Mouse (Mus musculus) CH12.LX (cell line): ENCODE data around the gene Ppox. TPM values are rescaled to one million over a fixed set of nuclear protein-coding genes. Genes with fewer than 3 reads are reported as not detected.

ENCODE experiments used
- DNase-seq: peaks from one replicate; pipeline ENCODE4 v3.0.0-alpha.2; 2013; ENCODE audit errors: extremely low read depth
- H3K27ac ChIP-seq: 2 replicates; pipeline ENCODE4 v1.5.1; 2012; ENCODE audit warnings: low read depth, mild to moderate bottlenecking, control low read depth, moderate library complexity; ENCODE audit not compliant: insufficient read depth
- H3K27me3 ChIP-seq: replicated peaks from 2 replicates; pipeline ENCODE3; 2012; ENCODE audit warnings: inconsistent platforms
- H3K36me3 ChIP-seq, 2 experiments: replicated peaks in 1 of 2; 2 replicates each; pipeline versions ENCODE3 to v1.6.1; 2012; ENCODE audit warnings: inconsistent platforms in 1 of 2, low read length in 1 of 2, mild to moderate bottlenecking in 1 of 2, mixed read lengths in 1 of 2, moderate library complexity in 1 of 2; ENCODE audit not compliant: control insufficient read depth in 1 of 2, insufficient read depth in 1 of 2
- H3K4me1 ChIP-seq, 2 experiments: 2 replicates each; pipeline ENCODE4 v1.6.1; 2012; ENCODE audit warnings: inconsistent platforms in 1 of 2, moderate library complexity in 1 of 2; ENCODE audit not compliant: insufficient read depth in 2 of 2, control insufficient read depth in 1 of 2
- H3K4me2 ChIP-seq: 2 replicates; pipeline ENCODE4 v1.6.1; 2012; ENCODE audit warnings: low read depth, mild to moderate bottlenecking, control low read depth; ENCODE audit not compliant: poor library complexity, insufficient read depth, severe bottlenecking
- H3K4me3 ChIP-seq, 3 experiments: fragments of 150-350 bp in 1 of 3; sonication (generic) in 1 of 3; replicated peaks in 1 of 3; 2 replicates each; pipeline versions ENCODE3 to v1.5.1; 2011 to 2012; ENCODE audit warnings: low read depth in 2 of 3, low read length in 2 of 3, mild to moderate bottlenecking in 2 of 3, moderate library complexity in 2 of 3, control low read depth in 1 of 3, improper control_type of control experiment in 1 of 3, inconsistent platforms in 1 of 3, mixed read lengths in 1 of 3; ENCODE audit not compliant: poor library complexity in 1 of 3
- H3K79me2 ChIP-seq: replicated peaks from 2 replicates; pipeline ENCODE4 v1.6.1; 2012; ENCODE audit warnings: mild to moderate bottlenecking, moderate library complexity; ENCODE audit not compliant: control insufficient read depth, poor library complexity, insufficient read depth, severe bottlenecking; ENCODE audit errors: extremely low read depth
- H3K9ac ChIP-seq: 2 replicates; pipeline ENCODE4 v1.6.1; 2012; ENCODE audit warnings: low read depth, mild to moderate bottlenecking, control low read depth, moderate library complexity; ENCODE audit not compliant: insufficient read depth
- H3K9me3 ChIP-seq: replicated peaks from 2 replicates; pipeline ENCODE3; 2012; ENCODE audit warnings: low read length, inconsistent platforms, mixed read lengths
- BHLHE40 ChIP-seq: IDR thresholded peaks from 2 replicates; pipeline ENCODE4 v1.6.1; 2011; ENCODE audit warnings: mild to moderate bottlenecking, low read depth, low read length, improper control_type of control experiment
- CHD1 ChIP-seq: IDR thresholded peaks from 2 replicates; pipeline ENCODE4 v1.6.1; 2012; ENCODE audit warnings: low read depth, low read length, improper control_type of control experiment, inconsistent platforms
- ELF1 ChIP-seq: IDR thresholded peaks from 2 replicates; pipeline ENCODE4 v1.6.1; 2014; ENCODE audit warnings: low read depth, mild to moderate bottlenecking, inconsistent platforms, low read length, improper control_type of control experiment
- EP300 ChIP-seq: IDR thresholded peaks from 2 replicates; pipeline ENCODE4 v1.6.1; 2011; ENCODE audit warnings: low read length, improper control_type of control experiment
- JUND ChIP-seq: conservative IDR thresholded peaks from 2 replicates; pipeline ENCODE4 v1.6.1; 2011; ENCODE audit warnings: low read depth, low read length, improper control_type of control experiment
- MAX ChIP-seq: IDR thresholded peaks from 2 replicates; pipeline ENCODE4 v1.6.1; 2011; ENCODE audit warnings: low read length, improper control_type of control experiment
- MEF2A ChIP-seq: IDR thresholded peaks from 2 replicates; pipeline ENCODE4 v1.6.1; 2014; ENCODE audit warnings: low read depth, mild to moderate bottlenecking, inconsistent platforms, low read length, improper control_type of control experiment, borderline replicate concordance
- NELFE ChIP-seq: IDR thresholded peaks from 2 replicates; pipeline ENCODE4 v1.6.1; 2011; ENCODE audit warnings: low read depth, low read length, improper control_type of control experiment
- NRF1 ChIP-seq: IDR thresholded peaks from 2 replicates; pipeline ENCODE4 v1.6.1; 2014; ENCODE audit warnings: low read depth, mild to moderate bottlenecking, inconsistent platforms, low read length, improper control_type of control experiment, moderate library complexity
- POLR2A ChIP-seq: IDR thresholded peaks from 2 replicates; pipeline ENCODE4 v1.6.1; 2011; ENCODE audit warnings: low read depth, mild to moderate bottlenecking, improper control_type of control experiment, low read length
- POLR2AphosphoS2 ChIP-seq: IDR thresholded peaks from 2 replicates; pipeline ENCODE4 v1.6.1; 2011; ENCODE audit warnings: low read depth, low read length, improper control_type of control experiment
- RCOR1 ChIP-seq: conservative IDR thresholded peaks from 2 replicates; pipeline ENCODE4 v1.6.1; 2012; ENCODE audit warnings: low read depth, mild to moderate bottlenecking, inconsistent platforms, low read length, improper control_type of control experiment
- SIN3A ChIP-seq: IDR thresholded peaks from 2 replicates; pipeline ENCODE4 v1.6.1; 2012; ENCODE audit warnings: low read length, improper control_type of control experiment, inconsistent platforms
- SMC3 ChIP-seq: IDR thresholded peaks from 2 replicates; pipeline ENCODE4 v1.6.1; 2011; ENCODE audit warnings: low read depth, low read length, improper control_type of control experiment
- UBTF ChIP-seq: IDR thresholded peaks from 2 replicates; pipeline ENCODE4 v1.6.1; 2012; ENCODE audit warnings: low read depth, mild to moderate bottlenecking, inconsistent platforms, low read length, improper control_type of control experiment, moderate library complexity
- ZC3H11A ChIP-seq: IDR thresholded peaks from 2 replicates; pipeline ENCODE4 v1.6.1; 2012; ENCODE audit warnings: low read depth, mild to moderate bottlenecking, inconsistent platforms, low read length, improper control_type of control experiment
- ZKSCAN1 ChIP-seq: IDR thresholded peaks from 2 replicates; pipeline ENCODE4 v1.6.1; 2012; ENCODE audit warnings: low read depth, inconsistent platforms, low read length, improper control_type of control experiment, borderline replicate concordance
- ZMIZ1 ChIP-seq: IDR thresholded peaks from 2 replicates; pipeline ENCODE4 v1.6.1; 2012; ENCODE audit warnings: low read depth, mild to moderate bottlenecking, inconsistent platforms, low read length, improper control_type of control experiment
- dilution Hi-C: fragments of 300-500 bp; cut with MboI; formaldehyde crosslinking; loops from 2 replicates; pipeline ENCODE4 v1.14.3; 2020; ENCODE audit warnings: low sequenced_read_pairs; ENCODE audit not compliant: extremely low pct_unique_long_range_greater_than_20kb, extremely low pct_ligation_motif_present
- in situ Hi-C: fragments of 300-500 bp; cut with MboI; formaldehyde crosslinking; loops from 3 replicates; pipeline ENCODE4 v1.14.3; 2019; ENCODE audit warnings: low sequenced_read_pairs, low pct_ligation_motif_present, low pct_unique_long_range_greater_than_20kb, mixed read lengths
- polyA plus RNA-seq: library from polyadenylated mRNA; unstranded; fragments of >175 nt; gene quantifications from 2 replicates; pipeline ENCODE4 v1.2.1, GENCODE M21; 2012; ENCODE audit warnings: low read depth; ENCODE audit not compliant: insufficient read length
- total RNA-seq, 2 experiments: library from RNA; depleted of rRNA; stranded (reverse); fragments of 300-350 nt in 1 of 2; fragments of >200 nt in 1 of 2; gene quantifications; 2 replicates each; pipeline ENCODE4 v1.2.3; 2012 to 2014

The Ppox gene
- total and polyA plus RNA-seq, 3 experiments: 10.5 to 15.1 (median 13.6) TPM

DNA sequence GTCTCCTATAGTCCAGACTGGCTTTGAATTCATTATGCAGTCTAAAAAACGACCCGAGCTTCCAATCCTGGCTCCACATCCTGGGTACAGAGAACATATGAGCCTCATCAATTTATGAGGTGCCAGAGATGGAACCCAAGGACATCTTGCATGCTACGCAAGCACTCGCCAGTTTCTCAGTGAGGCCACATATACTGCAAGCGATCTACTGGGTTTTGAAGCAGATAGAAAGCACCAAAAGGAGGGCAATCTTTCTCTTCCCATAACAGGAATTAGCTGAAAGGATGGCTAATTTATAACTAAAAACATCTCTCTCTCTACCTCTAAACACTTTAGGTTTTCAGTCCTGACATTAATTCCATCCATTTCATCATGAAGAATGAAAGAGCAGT is 12.9 kb upstream of the Ppox start:
- TF ChIP-seq MAX: 0 out of 2 replicates have a peak, but pooled peaks have one; percentile 33
- TF ChIP-seq NELFE: no peak
- peak; percentile 79; the same call in 1 of the 2 replicates for TF ChIP-seq CHD1
- TF ChIP-seq UBTF: no peak
- TF ChIP-seq SIN3A: peak; percentile 63; the same call in 1 of the 2 replicates
- no peak for TF ChIP-seq RCOR1
- TF ChIP-seq, all 38 proteins: peak for 3
- in situ Hi-C loops: no loop called here
- Histone ChIP-seq H3K36me3 (peaks cover 14 to 22% of the 10 kb centered on the region in 2 experiments), H3K27ac (peak overlapping the region; percentile 81), H3K79me2 (peaks cover 16% of the 10 kb centered on the region), H3K4me1 (peaks cover 0 to 19% of the 10 kb centered on the region in 2 experiments; a peak in 3 of 4 replicates), H3K4me3 (peak overlapping the region; percentile 76 to 78 (median 77)), H3K9ac (peak overlapping the region; percentile 96), H3K9me3 (no peaks in the 10 kb centered on the region), H3K27me3 (no peaks in the 10 kb centered on the region), H3K4me2 (peak overlapping the region; percentile 48; the same call in 1 of the 2 replicates)
- peak; percentile 36 for DNase-seq
- dilution Hi-C loops: no loop called here

- TF ChIP-seq EP300 (no peak), ZMIZ1 (no peak), SMC3 (no peak), ZC3H11A (no peak), ZKSCAN1 (no peak), BHLHE40 (no peak), NRF1 (no peak), CHD1 (no peak; the same call in 1 of the 2 replicates), MEF2A (no peak), POLR2AphosphoS2 (no peak), POLR2A (no peak), ELF1 (no peak), JUND (no peak)
- H3K27me3 ChIP-seq: no peaks in the 10 kb centered on the region
- no peaks in the 10 kb centered on the region for H3K9me3 ChIP-seq
- H3K79me2 ChIP-seq: peaks cover 16% of the 10 kb centered on the region
- dilution Hi-C loops: no loop called here
- H3K9ac ChIP-seq: peak overlapping the region; percentile 96; the same call in 1 of the 2 replicates
- no peak overlapping the region for H3K27ac ChIP-seq
- peak overlapping the region; percentile 48 for H3K4me2 ChIP-seq
- peaks cover under 1 to 25% of the 10 kb centered on the region in 2 experiments; a peak in 3 of 4 replicates for H3K4me1 ChIP-seq
- peaks cover 17 to 28% of the 10 kb centered on the region in 2 experiments for H3K36me3 ChIP-seq
- in situ Hi-C loops: no loop called here
- no peak for DNase-seq
- H3K4me3 ChIP-seq: peak overlapping the region; percentile 76 to 78 (median 77)
These were observed 12.4 kb upstream of the Ppox start for GRCm38 (mm10) chr1:171293351-171293750.
